Mouse (Mus musculus) lung, embryonic 16.5 days (tissue): ENCODE measurements at regions not wholly inside any gene's neighbourhood (a gene's known extent, or its start where the extent isn't known, plus 50 kb on each side); places are given as distances from the start of the nearest gene placed in this dataset.

Experiments used
- ATAC-seq: fragments of 200-750 bp; cut with Nextera tagmentation; 2 replicates; pipeline ENCODE4 v1.8.0; 2017; ENCODE audit warnings: low read depth, mild to moderate bottlenecking, moderate library complexity
- H3K27ac ChIP-seq: fragments of 300-500 bp; sonication (generic); 2 replicates; pipeline ENCODE4 v1.5.1; 2014; ENCODE audit warnings: mild to moderate bottlenecking, control low read depth, low read length
- H3K27me3 ChIP-seq: fragments of 300-500 bp; sonication (generic); 2 replicates; pipeline ENCODE4 v1.6.1; 2014; ENCODE audit warnings: low read depth, low read length, mixed read lengths; ENCODE audit not compliant: control insufficient read depth, insufficient read depth
- H3K36me3 ChIP-seq: fragments of 300-500 bp; sonication (generic); 2 replicates; pipeline ENCODE4 v1.6.1; 2014; ENCODE audit warnings: low read length; ENCODE audit not compliant: control insufficient read depth, insufficient read depth
- H3K4me1 ChIP-seq: fragments of 300-500 bp; sonication (generic); replicated peaks from 2 replicates; pipeline ENCODE4 v1.6.1; 2014; ENCODE audit warnings: low read length, mixed read lengths; ENCODE audit not compliant: control insufficient read depth, insufficient read depth
- H3K4me2 ChIP-seq: fragments of 300-500 bp; sonication (generic); 2 replicates; pipeline ENCODE4 v1.6.1; 2014; ENCODE audit warnings: low read depth, low read length, control low read depth
- H3K4me3 ChIP-seq: fragments of 300-500 bp; sonication (generic); 2 replicates; pipeline ENCODE4 v1.5.1; 2014; ENCODE audit warnings: mild to moderate bottlenecking, low read length, control low read depth
- H3K9ac ChIP-seq: fragments of 300-500 bp; sonication (generic); 2 replicates; pipeline ENCODE4 v1.6.1; 2014; ENCODE audit warnings: low read length, control low read depth
- H3K9me3 ChIP-seq: fragments of 300-500 bp; sonication (generic); 2 replicates; pipeline ENCODE4 v1.6.1; 2016; ENCODE audit warnings: low read length; ENCODE audit not compliant: control insufficient read depth
- WGBS: fragments of 180-500 bp; shearing (Covaris S2); extraction: QIAGEN DNeasy Blood & Tissue Kit; methylation state at CpG from one replicate; pipeline ENCODE4 v1.1.7; 2014; 5-methylcytosine and 5-hydroxymethylcytosine counted together

DNA sequence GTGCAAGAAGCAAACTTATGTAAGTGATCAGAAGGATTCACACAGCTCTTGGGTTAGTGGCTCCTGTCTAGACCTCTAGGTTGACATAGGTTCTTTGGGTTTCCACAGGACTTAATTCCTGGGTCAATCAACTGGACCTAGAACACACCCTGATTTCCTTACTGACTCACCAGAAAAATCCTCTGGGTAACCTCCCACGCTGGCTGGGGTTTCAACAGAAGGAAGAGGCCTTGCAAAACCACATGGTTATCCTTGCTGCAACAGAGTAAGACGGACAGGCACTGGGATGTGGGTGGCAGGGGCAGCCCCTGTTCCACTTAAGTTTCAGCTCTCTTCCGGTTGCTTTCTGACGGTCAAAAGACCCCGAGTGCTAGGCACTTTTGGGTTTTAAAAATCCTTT, 88.2 kb upstream of the Ddhd1 start:
- no peaks in the 10 kb centered on the region for H3K36me3 ChIP-seq
- no peaks in the 10 kb centered on the region for H3K9me3 ChIP-seq
- H3K27ac ChIP-seq = no peak overlapping the region
- H3K27me3 ChIP-seq = no peaks in the 10 kb centered on the region
- ATAC-seq = no peak
- H3K4me3 ChIP-seq = no peak overlapping the region
- 81% methylated on average over 5 of the region's 5 CpGs for WGBS
- H3K9ac ChIP-seq = no peak overlapping the region
- no peak overlapping the region for H3K4me2 ChIP-seq
- H3K4me1 ChIP-seq = no peaks in the 10 kb centered on the region

DNA sequence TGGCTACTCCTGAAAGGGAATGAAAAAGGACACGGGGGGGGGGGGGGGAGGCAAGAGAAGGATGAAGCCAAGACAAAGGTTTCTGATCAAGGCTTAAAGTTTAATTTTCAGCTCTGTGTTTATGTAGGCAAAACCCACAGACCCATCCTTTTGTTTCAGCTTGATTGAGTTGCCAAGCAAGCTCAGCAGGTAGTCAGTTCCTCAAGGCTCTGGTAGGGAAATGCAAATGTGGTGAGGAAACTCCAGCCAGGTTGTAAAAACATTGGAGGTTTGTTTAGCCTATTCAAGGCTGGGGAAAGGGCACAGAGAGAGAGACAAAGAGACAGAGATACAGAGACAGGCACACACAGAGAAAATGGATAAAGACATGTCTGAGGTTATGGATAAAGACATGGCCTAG, 99.4 kb upstream of the Ddhd1 start:
- Histone ChIP-seq H3K27me3 (no peaks in the 10 kb centered on the region), H3K27ac (no peak overlapping the region), H3K9me3 (no peaks in the 10 kb centered on the region), H3K4me3 (no peak overlapping the region), H3K4me1 (no peaks in the 10 kb centered on the region), H3K9ac (no peak overlapping the region), H3K36me3 (no peaks in the 10 kb centered on the region), H3K4me2 (no peak overlapping the region)
- no peak for ATAC-seq
- WGBS = 17% methylated on average over 1 of the region's 1 CpGs

DNA sequence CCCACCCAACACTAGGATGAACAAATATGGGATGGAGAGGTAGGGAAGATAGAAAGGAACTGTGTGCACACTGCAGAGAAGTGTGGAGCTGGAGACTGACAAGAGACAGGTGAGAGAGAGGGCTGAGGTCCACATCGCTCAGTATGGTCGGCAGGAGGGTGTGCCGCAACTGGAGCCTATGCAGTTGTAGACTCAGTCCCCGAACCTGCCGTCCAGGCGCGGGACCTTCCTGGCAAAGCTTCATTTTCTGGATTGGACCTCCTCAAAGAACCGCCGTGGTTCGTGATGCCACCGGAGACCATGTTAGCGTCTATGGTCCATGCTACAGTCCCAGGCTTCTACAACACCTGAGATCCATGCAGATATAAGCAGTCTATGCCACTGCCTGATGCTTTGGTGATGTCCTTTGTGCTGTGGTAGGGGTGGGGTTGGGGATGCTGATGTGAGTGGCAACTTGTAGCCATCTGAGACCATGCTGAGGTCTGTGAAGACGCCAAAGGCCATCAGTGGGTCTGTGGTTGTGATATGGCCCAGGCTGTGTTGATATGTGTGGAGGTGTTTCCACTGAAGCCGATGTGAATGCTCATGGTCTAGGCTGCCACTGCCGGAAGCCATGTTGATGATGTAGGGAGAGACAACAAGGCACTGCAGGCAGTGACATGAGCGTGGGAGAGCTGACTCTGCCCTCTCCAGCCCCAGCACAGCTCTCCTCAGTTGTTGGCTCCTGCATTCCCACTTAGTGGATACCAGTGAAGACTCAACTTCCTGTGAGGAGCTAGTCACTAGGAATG, 103.1 kb upstream of the Ddhd1 start:
- Histone ChIP-seq H3K4me2 (no peak overlapping the region), H3K27ac (no peak overlapping the region), H3K27me3 (no peaks in the 10 kb centered on the region), H3K9ac (no peak overlapping the region), H3K9me3 (no peaks in the 10 kb centered on the region), H3K4me3 (no peak overlapping the region), H3K4me1 (no peaks in the 10 kb centered on the region), H3K36me3 (no peaks in the 10 kb centered on the region)
- ATAC-seq = no peak
- 93% methylated on average over 16 of the region's 16 CpGs for WGBS

DNA sequence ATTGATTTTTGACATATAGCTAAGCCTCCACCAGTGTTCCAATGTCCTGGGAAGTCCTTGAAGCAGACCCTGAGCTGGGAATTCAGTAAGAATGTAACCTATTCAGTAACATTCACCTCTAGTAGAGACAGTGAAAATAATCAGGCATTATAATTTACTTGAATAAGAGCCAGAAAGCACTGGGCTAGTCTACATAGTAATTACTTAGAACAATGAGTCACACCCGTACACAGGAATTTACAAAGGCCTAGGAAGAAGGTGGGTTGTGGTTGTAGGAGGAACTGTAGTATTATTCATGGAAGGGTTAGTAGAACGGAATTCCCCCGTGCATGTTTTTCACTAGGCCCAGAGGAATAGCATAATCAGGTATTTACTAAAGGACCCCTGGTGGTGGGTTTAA, 106.3 kb upstream of the Ddhd1 start:
- no peaks in the 10 kb centered on the region for H3K36me3 ChIP-seq
- H3K4me2 ChIP-seq = no peak overlapping the region
- no peaks in the 10 kb centered on the region for H3K9me3 ChIP-seq
- no peak overlapping the region for H3K27ac ChIP-seq
- no peak overlapping the region for H3K4me3 ChIP-seq
- no peak overlapping the region for H3K9ac ChIP-seq
- WGBS = 41% methylated on average over 3 of the region's 3 CpGs
- no peak for ATAC-seq
- H3K27me3 ChIP-seq = no peaks in the 10 kb centered on the region
- H3K4me1 ChIP-seq = no peaks in the 10 kb centered on the region

DNA sequence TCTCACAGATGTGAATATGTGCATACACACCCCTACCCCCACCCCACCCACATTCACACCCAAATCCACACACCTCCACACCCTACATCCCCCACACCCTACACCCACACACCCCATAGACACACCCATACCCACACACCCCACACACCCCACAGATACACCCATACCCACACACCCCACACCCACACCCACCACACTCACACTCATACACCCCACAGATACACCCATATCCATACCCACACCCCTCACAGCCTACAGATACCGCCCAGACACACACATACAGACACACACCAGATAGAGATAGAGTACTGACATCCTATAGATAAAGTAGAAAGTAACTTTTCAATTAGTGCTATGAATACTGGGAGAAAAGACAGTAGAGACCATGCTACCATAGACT, 108.6 kb upstream of the Ddhd1 start:
- Histone ChIP-seq H3K4me3 (no peak overlapping the region), H3K9me3 (no peaks in the 10 kb centered on the region), H3K4me1 (no peaks in the 10 kb centered on the region), H3K27ac (no peak overlapping the region), H3K4me2 (no peak overlapping the region), H3K9ac (no peak overlapping the region), H3K27me3 (no peaks in the 10 kb centered on the region), H3K36me3 (no peaks in the 10 kb centered on the region)
- no peak for ATAC-seq
- 77% methylated on average over 1 of the region's 1 CpGs for WGBS

DNA sequence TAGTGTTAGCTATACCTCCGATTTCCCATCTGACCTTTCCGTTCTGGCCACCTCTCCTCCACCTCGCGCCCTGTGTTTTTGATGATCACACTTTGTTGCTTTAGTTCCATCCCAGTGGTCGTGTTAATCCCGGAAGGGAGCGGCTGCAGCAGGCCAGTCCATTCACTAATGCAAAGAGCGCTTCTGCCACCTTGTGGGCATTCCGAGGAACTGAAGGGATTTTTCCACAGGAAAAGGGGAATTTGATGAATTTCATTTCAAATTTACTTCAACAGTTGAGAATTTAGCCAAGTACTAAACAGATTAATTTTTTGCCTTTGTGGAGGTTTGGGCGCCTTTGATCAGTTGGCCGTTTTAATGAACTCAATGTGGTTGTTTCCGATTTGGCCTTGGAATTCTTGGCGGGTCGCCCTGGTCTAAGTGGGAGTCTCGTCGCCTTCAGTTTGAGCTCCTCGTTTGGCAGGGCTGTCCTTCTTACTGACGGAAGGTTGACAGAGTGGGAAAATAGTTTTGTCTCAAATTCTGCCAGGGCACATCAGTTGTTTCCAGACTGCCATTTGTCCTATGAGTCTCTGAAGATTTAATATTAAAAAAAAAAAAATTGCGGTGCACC, 114.8 kb upstream of the Ddhd1 start:
- Histone ChIP-seq H3K36me3 (no peaks in the 10 kb centered on the region), H3K9ac (peak overlapping the region; percentile 6; the same call in 1 of the 2 replicates), H3K27me3 (no peaks in the 10 kb centered on the region), H3K4me3 (peak overlapping the region; percentile 13; the same call in 1 of the 2 replicates), H3K4me1 (no peaks in the 10 kb centered on the region), H3K9me3 (no peaks in the 10 kb centered on the region), H3K4me2 (peak overlapping the region; percentile 30), H3K27ac (no peak overlapping the region)
- 9% methylated on average over 19 of the region's 19 CpGs for WGBS
- peak; percentile 85 for ATAC-seq

DNA sequence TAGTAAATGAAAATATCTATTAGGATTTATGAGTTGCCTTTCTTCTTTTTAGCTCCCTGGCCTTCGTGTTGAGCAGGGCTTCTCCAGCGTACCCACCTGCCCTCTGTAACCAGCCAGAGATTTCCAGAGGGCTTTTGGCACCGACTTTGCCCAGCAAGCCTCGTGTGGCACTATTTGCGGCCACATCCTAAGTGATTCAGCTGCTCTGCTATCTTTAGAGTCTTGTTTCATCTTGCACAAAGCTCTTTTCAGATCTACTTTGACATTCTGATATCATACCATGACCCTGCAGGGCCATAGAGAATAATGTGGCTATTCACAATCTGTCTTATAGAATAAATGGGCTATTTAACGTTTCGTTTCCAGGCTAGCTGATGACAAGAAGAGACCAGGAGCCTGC, 115.4 kb upstream of the Ddhd1 start:
- H3K4me2 ChIP-seq = no peak overlapping the region

DNA sequence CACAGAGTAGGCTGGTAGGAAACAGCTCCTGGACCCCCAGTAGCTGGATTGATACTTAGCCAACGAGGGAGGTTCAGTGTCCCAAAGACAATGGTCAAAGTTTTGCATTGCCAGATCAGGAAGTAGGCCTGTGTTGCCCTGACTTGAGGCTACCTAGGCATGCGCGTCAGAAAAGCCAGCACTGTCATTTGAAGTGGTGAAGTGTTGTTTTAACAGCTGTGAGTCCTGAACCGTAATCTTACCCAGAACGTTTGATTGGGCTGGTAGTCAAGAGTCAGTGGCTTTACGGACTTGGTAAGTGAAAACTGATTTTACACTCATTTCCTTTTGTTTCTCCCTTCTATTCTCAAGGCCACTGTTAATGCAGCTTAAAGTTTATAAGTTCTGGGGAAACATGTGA, 123.9 kb upstream of the Ddhd1 start:
- Histone ChIP-seq H3K36me3 (no peaks in the 10 kb centered on the region), H3K27ac (no peak overlapping the region), H3K27me3 (no peaks in the 10 kb centered on the region), H3K9ac (no peak overlapping the region), H3K4me2 (no peak overlapping the region), H3K9me3 (no peaks in the 10 kb centered on the region), H3K4me3 (no peak overlapping the region), H3K4me1 (no peaks in the 10 kb centered on the region)
- ATAC-seq = no peak
- WGBS = 62% methylated on average over 6 of the region's 6 CpGs

More for the DNA sequence above, 115.4 kb upstream of the Ddhd1 start:
- no peak overlapping the region for H3K4me3 ChIP-seq
- H3K27ac ChIP-seq = no peak overlapping the region
- H3K36me3 ChIP-seq = no peaks in the 10 kb centered on the region
- no peaks in the 10 kb centered on the region for H3K27me3 ChIP-seq
- no peaks in the 10 kb centered on the region for H3K4me1 ChIP-seq
- 64% methylated on average over 7 of the region's 7 CpGs for WGBS
- H3K9me3 ChIP-seq = no peaks in the 10 kb centered on the region
- no peak overlapping the region for H3K9ac ChIP-seq
- no peak for ATAC-seq

DNA sequence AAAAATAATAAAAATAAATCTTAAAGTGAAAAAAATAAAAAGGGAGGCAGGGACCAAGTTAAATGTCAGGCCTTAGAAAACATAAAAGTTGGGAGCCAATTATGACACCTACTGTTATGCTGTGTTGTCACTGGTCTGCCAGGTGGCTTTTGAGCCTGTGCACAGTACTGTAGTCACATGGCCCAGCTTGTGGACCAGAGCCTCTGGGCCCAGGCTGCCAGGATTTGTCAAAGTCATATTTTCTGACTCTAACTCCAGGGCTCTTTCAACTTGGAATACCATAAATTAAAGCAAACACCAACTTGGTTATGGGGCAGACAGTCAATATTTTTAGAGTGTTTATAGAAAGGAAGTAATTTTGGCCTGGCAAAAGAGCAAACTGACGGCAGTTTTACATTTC, 137.0 kb upstream of the Ddhd1 start:
- Histone ChIP-seq H3K27ac (no peak overlapping the region), H3K4me2 (no peak overlapping the region), H3K9me3 (no peaks in the 10 kb centered on the region), H3K9ac (no peak overlapping the region), H3K4me1 (0 out of 2 replicates have a peak, but pooled peaks cover 2% of the 10 kb centered on the region), H3K36me3 (no peaks in the 10 kb centered on the region), H3K4me3 (no peak overlapping the region), H3K27me3 (no peaks in the 10 kb centered on the region)
- WGBS = 25% methylated on average over 1 of the region's 1 CpGs
- ATAC-seq = peak; percentile 50
